Mouse (Mus musculus) ES-E14 (cell line): ENCODE data around the gene Zfp865.

Source experiments
- HCFC1 ChIP-seq: IDR thresholded peaks from 2 replicates; pipeline ENCODE4 v1.6.1; 2012; ENCODE audit warnings: low read length, inconsistent platforms, borderline replicate concordance; ENCODE audit not compliant: insufficient read depth
- MAFK ChIP-seq: IDR thresholded peaks from 2 replicates; pipeline ENCODE4 v1.6.1; 2014; ENCODE audit warnings: mild to moderate bottlenecking, low read depth, low read length, inconsistent platforms; ENCODE audit not compliant: insufficient read depth
- ZC3H11A ChIP-seq: IDR thresholded peaks from 2 replicates; pipeline ENCODE4 v1.6.1; 2012; ENCODE audit warnings: low read depth, mild to moderate bottlenecking, inconsistent platforms, low read length, borderline replicate concordance

DNA sequence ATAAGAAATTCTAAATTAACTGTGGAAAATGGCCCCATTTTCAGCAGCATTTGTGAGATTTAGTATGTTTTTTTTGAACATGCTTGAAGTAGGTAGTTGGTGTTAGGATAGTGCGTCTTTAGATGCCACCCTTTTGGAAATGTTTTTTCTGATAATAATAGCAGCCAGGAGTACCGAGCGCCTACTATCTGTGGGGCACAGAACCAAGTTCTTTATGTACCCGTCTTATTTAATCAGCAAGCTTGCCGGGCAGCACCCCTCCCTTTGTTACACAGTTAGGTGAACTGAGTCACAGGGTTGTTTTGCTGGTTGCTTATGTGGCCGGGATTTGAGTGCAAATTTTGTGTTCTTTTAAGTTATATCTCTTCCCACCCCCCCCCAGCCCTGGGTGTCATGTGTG is 61.1 kb downstream of the Zfp865 start:
- no peak for TF ChIP-seq MAFK
- no peak for TF ChIP-seq HCFC1
- no peak for TF ChIP-seq ZC3H11A
